ENCODE assay signal across 9 mouse cellular contexts in the genomic region with DNA sequence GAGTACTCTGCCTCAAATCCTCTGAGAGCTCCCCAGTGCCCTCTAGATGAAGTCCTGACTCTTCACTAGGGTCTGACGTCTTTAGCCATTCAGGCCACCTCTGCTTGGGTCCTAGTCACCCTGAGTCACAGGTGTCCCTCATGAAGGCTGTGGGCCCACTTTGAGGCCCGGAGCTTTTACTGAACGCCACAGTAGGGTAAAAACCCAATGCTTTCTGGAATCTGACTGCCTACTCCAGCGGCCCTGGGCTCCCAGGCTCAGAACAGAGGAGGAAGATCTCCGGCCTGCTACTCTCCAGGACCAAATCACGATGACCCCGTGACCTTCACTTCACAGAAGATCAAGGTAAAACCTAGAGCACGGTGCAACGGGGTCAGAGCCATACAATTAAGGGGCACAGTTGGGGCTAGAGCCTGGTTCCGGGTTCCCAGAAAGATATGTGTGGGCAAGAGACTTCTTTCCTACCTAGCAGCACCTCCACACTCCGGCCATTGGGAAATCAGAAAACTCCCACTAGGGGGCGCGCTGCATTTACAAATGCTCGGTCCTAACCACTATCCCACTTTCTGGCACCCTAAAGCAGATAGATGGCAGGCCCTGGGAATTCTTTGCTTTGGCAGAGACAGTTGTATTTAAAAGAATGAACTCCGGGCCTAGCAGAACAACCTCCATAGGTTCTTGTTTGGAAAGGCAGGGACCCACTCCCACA. TPM values are rescaled to one million over a fixed set of nuclear protein-coding genes. Genes with fewer than 3 reads are reported as not detected.
DNase-seq lines count a peak whose midpoint lies in the region; ATAC-seq lines count a peak whose summit lies in the region.
"Had no signal": no experiment of that assay in that cellular context is flagged by ENCODE, and none has a peak within 500 bp of the region (broad histone marks: within the 10 kb centered on the region; RNA-seq: fewer than 3 reads in every experiment).

No protein-coding gene starts in this region.

- H3K27me3 ChIP-seq in hindbrain, embryonic 13.5 days: no peaks in the 10 kb centered on the region
- H3K27me3 ChIP-seq: limb, embryonic 15.5 days had no signal

- peak; percentile 88 for DNase-seq in NIH3T3 (ENCODE audit: low read depth)
- peak; percentile 68 for DNase-seq in cerebellum, adult 8-10 months
- peak; percentile 86 to 89 for DNase-seq in frontal cortex, postnatal 25 days (ENCODE audit: low spot score in 2 of 2)
- DNase-seq in layer of hippocampus, postnatal 10 days (ENCODE audit: low spot score in 2 of 2): peak; percentile 92
- DNase-seq in lung, postnatal 14 days: peak; percentile 88
- peak; percentile 83 for DNase-seq in retina, postnatal 1 day
- peak; percentile 63 to 74 for DNase-seq in thymus, postnatal 36 days

- WGBS in hindbrain, embryonic 13.5 days: 31% methylated on average over 15 of the region's 15 CpGs

- no peak overlapping the region for H3K27ac ChIP-seq in hindbrain, embryonic 13.5 days
- H3K27ac ChIP-seq: limb, embryonic 15.5 days had no signal

- no peaks in the 10 kb centered on the region for H3K9me3 ChIP-seq in hindbrain, embryonic 13.5 days
- H3K9me3 ChIP-seq: limb, embryonic 15.5 days had no signal

- no peaks in the 10 kb centered on the region for H3K36me3 ChIP-seq in hindbrain, embryonic 13.5 days
- H3K36me3 ChIP-seq: limb, embryonic 15.5 days had no signal

- peak; percentile 80 for ATAC-seq in hindbrain, embryonic 13.5 days (ENCODE audit: low FRiP score)

- no peak overlapping the region for H3K4me3 ChIP-seq in hindbrain, embryonic 13.5 days
- H3K4me3 ChIP-seq: limb, embryonic 15.5 days had no signal

- H3K4me2 ChIP-seq in hindbrain, embryonic 13.5 days: no peak overlapping the region
- H3K4me2 ChIP-seq: limb, embryonic 15.5 days had no signal

- no peak overlapping the region for H3K9ac ChIP-seq in hindbrain, embryonic 13.5 days
- H3K9ac ChIP-seq: limb, embryonic 15.5 days had no signal

- no peaks in the 10 kb centered on the region for H3K4me1 ChIP-seq in hindbrain, embryonic 13.5 days (replicated peaks)
- H3K4me1 ChIP-seq: limb, embryonic 15.5 days had no signal

RNA-seq across cellular contexts. Expression of a gene that starts 24.1 kb away (rescaled TPM):
- polyA plus RNA-seq in hindbrain, embryonic 13.5 days (2015; fragmentation: Nextera tagmentation; extraction: Ambion mirVana): 3.3 and 4.4 TPM in 2 replicates
- 10 to 100 TPM; 13.9 to 15.0 TPM for total RNA-seq in layer of hippocampus, postnatal 10 days (2021)

RNA-seq across cellular contexts. Expression of a gene that starts 44.7 kb away (rescaled TPM):
- polyA plus RNA-seq in hindbrain, embryonic 13.5 days (2015; fragmentation: Nextera tagmentation; extraction: Ambion mirVana): 14.6 and 16.5 TPM in 2 replicates
- 10 to 100 TPM; 16.1 to 19.5 TPM for total RNA-seq in layer of hippocampus, postnatal 10 days (2021)
